Mouse (Mus musculus) liver, embryonic 14.5 days (tissue): ENCODE data around the gene Slc30a9.

ENCODE experiments used
- CTCF ChIP-seq: IDR thresholded peaks from 2 replicates; pipeline ENCODE4 v1.5.1; 2016; ENCODE audit warnings: antibody characterized with exemption, low read depth, control low read depth
- EP300 ChIP-seq: IDR thresholded peaks from 2 replicates; pipeline ENCODE4 v1.6.1; 2016; ENCODE audit warnings: antibody characterized with exemption, low read depth

DNA sequence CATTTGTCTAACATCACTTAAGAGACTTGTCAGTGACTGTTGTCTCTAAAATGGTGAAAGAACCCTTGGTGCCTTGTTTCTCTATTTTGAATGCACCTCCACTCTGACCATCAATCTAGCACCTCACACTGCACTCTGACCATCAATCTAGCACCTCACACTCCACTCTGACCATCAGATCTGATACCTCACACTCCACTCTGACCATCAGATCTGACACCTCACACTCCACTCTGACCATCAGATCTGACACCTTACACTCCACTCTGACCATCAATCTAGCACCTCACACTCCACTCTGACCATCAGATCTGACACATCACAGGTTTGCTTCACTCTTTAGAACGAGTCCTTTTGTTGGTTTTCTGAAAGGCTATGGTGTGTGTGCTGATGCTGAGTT, 17.3 kb downstream of the Slc30a9 start:
- TF ChIP-seq CTCF (no peak), EP300 (no peak)
